Mouse (Mus musculus) kidney, postnatal 0 days (tissue): ENCODE data around the gene Kcnj4. TPM values are rescaled to one million over a fixed set of nuclear protein-coding genes. Genes with fewer than 3 reads are reported as not detected.

Source experiments
- ATAC-seq: fragments of 200-750 bp; cut with Nextera tagmentation; replicated peaks from 2 replicates; pipeline ENCODE4 v1.8.0; 2017; ENCODE audit warnings: low read depth, moderate number of reproducible peaks, moderate TSS enrichment, moderate library complexity; ENCODE audit not compliant: low FRiP score
- DNase-seq: peaks from one replicate; pipeline ENCODE4 v3.0.0-alpha.2; 2016; ENCODE audit warnings: low spot score
- H3K27ac ChIP-seq: fragments of 300-500 bp; sonication (generic); 2 replicates; pipeline ENCODE4 v1.5.1; 2014; ENCODE audit warnings: mild to moderate bottlenecking
- H3K27me3 ChIP-seq: fragments of 300-500 bp; sonication (generic); 2 replicates; pipeline ENCODE4 v1.6.1; 2014; ENCODE audit warnings: low read length, mixed read lengths; ENCODE audit not compliant: insufficient read depth
- H3K36me3 ChIP-seq: fragments of 300-500 bp; sonication (generic); 2 replicates; pipeline ENCODE4 v1.6.1; 2014; ENCODE audit warnings: low read length, mixed read lengths; ENCODE audit not compliant: insufficient read depth
- H3K4me1 ChIP-seq: fragments of 300-500 bp; sonication (generic); replicated peaks from 2 replicates; pipeline ENCODE4 v1.6.1; 2014; ENCODE audit warnings: antibody characterized with exemption, low read length, mixed read lengths; ENCODE audit not compliant: insufficient read depth
- H3K4me2 ChIP-seq: fragments of 300-500 bp; sonication (generic); 2 replicates; pipeline ENCODE4 v1.6.1; 2014; ENCODE audit warnings: mild to moderate bottlenecking, low read length, moderate library complexity, mixed read lengths
- H3K4me3 ChIP-seq: fragments of 300-500 bp; sonication (generic); replicated peaks from 2 replicates; pipeline ENCODE4 v1.5.1; 2014; ENCODE audit warnings: low read depth, low read length
- H3K9ac ChIP-seq: fragments of 300-500 bp; sonication (generic); 2 replicates; pipeline ENCODE4 v1.6.1; 2014; ENCODE audit warnings: low read depth, low read length
- H3K9me3 ChIP-seq: fragments of 300-500 bp; sonication (generic); replicated peaks from 2 replicates; pipeline ENCODE4 v1.6.1; 2016; ENCODE audit warnings: low read length, inconsistent platforms, mixed read lengths
- CTCF ChIP-seq: IDR thresholded peaks from 2 replicates; pipeline ENCODE4 v1.5.1; 2016; ENCODE audit warnings: antibody characterized with exemption, low read depth, mild to moderate bottlenecking, moderate library complexity
- WGBS: fragments of 180-500 bp; shearing (Covaris S2); extraction: QIAGEN DNeasy Blood & Tissue Kit; methylation state at CpG from one replicate; pipeline ENCODE4 v1.1.7; 2014; 5-methylcytosine and 5-hydroxymethylcytosine counted together
- microRNA-seq: library from miRNA; unstranded; fragments of <30 nt; microRNA quantifications from one replicate; pipeline ENCODE4, GENCODE M21; 2016
- polyA plus RNA-seq: library from polyadenylated mRNA; unstranded; fragments of >200 nt; fragmentation: Nextera tagmentation; extraction: Ambion mirVana; gene quantifications from 2 replicates; pipeline ENCODE4 v1.2.1, GENCODE M21; 2015

Kcnj4 gene
- polyA plus RNA-seq, 1 experiment from 2014 or later: 0.11 TPM

GRCm38 (mm10) chr15:79438209-79438810 lies 66.7 kb downstream of the Kcnj4 start:
- peaks cover 15% of the 10 kb centered on the region; the same call in 1 of the 2 replicates for H3K36me3 ChIP-seq
- no peak for ATAC-seq
- H3K9ac ChIP-seq: peak overlapping the region; percentile 37; the same call in 1 of the 2 replicates
- peak overlapping the region; percentile 23 for H3K4me2 ChIP-seq
- H3K4me3 ChIP-seq: no peak overlapping the region
- no peaks in the 10 kb centered on the region for H3K9me3 ChIP-seq
- TF ChIP-seq CTCF: no peak
- 71% methylated on average over 6 of the region's 6 CpGs for WGBS
- H3K27me3 ChIP-seq: no peaks in the 10 kb centered on the region
- H3K4me1 ChIP-seq: peaks cover 56% of the 10 kb centered on the region
- DNase-seq: peak; percentile 24
- peak overlapping the region; percentile 40; the same call in 1 of the 2 replicates for H3K27ac ChIP-seq

GRCm38 (mm10) chr15:79437541-79438208 lies 67.4 kb downstream of the Kcnj4 start:
- Histone ChIP-seq H3K9me3 (no peaks in the 10 kb centered on the region), H3K4me1 (peaks cover 58% of the 10 kb centered on the region), H3K9ac (no peak overlapping the region), H3K27me3 (no peaks in the 10 kb centered on the region), H3K4me2 (no peak overlapping the region), H3K27ac (0 out of 2 replicates have a peak overlapping the region, but pooled peaks have one; percentile 40), H3K4me3 (no peak overlapping the region), H3K36me3 (peaks cover 15% of the 10 kb centered on the region; the same call in 1 of the 2 replicates)
- DNase-seq (no peak), ATAC-seq (no peak)
- WGBS: 75% methylated on average over 12 of the region's 12 CpGs
- no peak for TF ChIP-seq CTCF

- DNase-seq: peak; percentile 47
- no peak overlapping the region for H3K4me2 ChIP-seq
- WGBS: 40% methylated on average over 7 of the region's 7 CpGs
- ATAC-seq: no peak
- H3K4me3 ChIP-seq: no peak overlapping the region
- TF ChIP-seq CTCF: no peak
- no peaks in the 10 kb centered on the region for H3K27me3 ChIP-seq
- peaks cover 15% of the 10 kb centered on the region for H3K36me3 ChIP-seq
- no peaks in the 10 kb centered on the region for H3K9me3 ChIP-seq
- peaks cover 60% of the 10 kb centered on the region for H3K4me1 ChIP-seq
- H3K9ac ChIP-seq: no peak overlapping the region
- H3K27ac ChIP-seq: peak overlapping the region; percentile 54; the same call in 1 of the 2 replicates
Measured at GRCm38 (mm10) chr15:79436481-79436921, 68.5 kb downstream of the Kcnj4 start.

- Histone ChIP-seq H3K9ac (peak overlapping the region; percentile 31; the same call in 1 of the 2 replicates), H3K36me3 (peaks cover 23% of the 10 kb centered on the region), H3K4me3 (no peak overlapping the region), H3K27me3 (no peaks in the 10 kb centered on the region), H3K4me2 (peak overlapping the region; percentile 5; the same call in 1 of the 2 replicates), H3K4me1 (peaks cover 51% of the 10 kb centered on the region), H3K9me3 (no peaks in the 10 kb centered on the region), H3K27ac (peak overlapping the region; percentile 54)
- ATAC-seq (0 out of 2 replicates have a peak, but pooled peaks have one; percentile 43), DNase-seq (peak; percentile 43)
- WGBS: 36% methylated on average over 7 of the region's 7 CpGs
- TF ChIP-seq CTCF: no peak
Measured at GRCm38 (mm10) chr15:79435191-79435671, 69.8 kb downstream of the Kcnj4 start.

Small RNA genes within 50 kb of the gene (microRNA-seq; reads per million reads assigned to microRNA genes)
- not detected for gene Gm44302

Other genes with a start within 250 kb of the Kcnj4 start
- 23.9 and 25.0 TPM in 2 replicates for gene Baiap2l2, start 219.7 kb downstream of the Kcnj4 start, polyA plus RNA-seq
- 10.7 and 12.2 TPM in 2 replicates for gene Pla2g6, start 176.9 kb downstream of the Kcnj4 start, polyA plus RNA-seq
- 6.9 and 7.3 TPM in 2 replicates for gene Maff, start 158.6 kb downstream of the Kcnj4 start, polyA plus RNA-seq
- 44.4 and 47.5 TPM in 2 replicates for gene Tmem184b, start 101.7 kb downstream of the Kcnj4 start, polyA plus RNA-seq
- gene Csnk1e, start 49.7 kb downstream of the Kcnj4 start, polyA plus RNA-seq: 50.9 and 53.9 TPM in 2 replicates
- 41.6 and 54.9 TPM in 2 replicates for gene Kdelr3, start 11.2 kb upstream of the Kcnj4 start, polyA plus RNA-seq
- gene Ddx17, start 41.5 kb upstream of the Kcnj4 start, polyA plus RNA-seq: 38.6 and 39.9 TPM in 2 replicates
- gene Dmc1, start 99.9 kb upstream of the Kcnj4 start, polyA plus RNA-seq: 1.7 and 1.9 TPM in 2 replicates
- 0.66 and 1.3 TPM in 2 replicates for gene Fam227a, start 153.7 kb upstream of the Kcnj4 start, polyA plus RNA-seq
- gene Cby1, start 154.0 kb upstream of the Kcnj4 start, polyA plus RNA-seq: 51.7 and 52.7 TPM in 2 replicates
- gene Tomm22, start 165.6 kb upstream of the Kcnj4 start, polyA plus RNA-seq: 264 TPM in 2 replicates
- gene Josd1, start 182.7 kb upstream of the Kcnj4 start, polyA plus RNA-seq: 18.8 and 19.0 TPM in 2 replicates
- gene Gtpbp1, start 185.6 kb upstream of the Kcnj4 start, polyA plus RNA-seq: 24.3 and 26.9 TPM in 2 replicates
- gene Sun2, start 237.3 kb upstream of the Kcnj4 start, polyA plus RNA-seq: 3.5 and 4.0 TPM in 2 replicates